Mouse (Mus musculus): ENCODE results near the gene Rab31.

- TF ChIP-seq ZC3H11A (IDR thresholded peaks at IDR 0.05; ENCODE audit: borderline replicate concordance, low read depth, low read length) (no peak), MAFK (IDR thresholded peaks at IDR 0.05; ENCODE audit: insufficient read depth, low read depth, low read length) (no peak), HCFC1 (IDR thresholded peaks at IDR 0.05; ENCODE audit: borderline replicate concordance, insufficient read depth, low read length) (no peak), CHD2 (IDR thresholded peaks at IDR 0.05; ENCODE audit: low read depth, low read length) (no peak)
These were observed 23.6 kb downstream of the Rab31 start for GRCm38 (mm10) chr17:65748997-65749396.

All from ES-E14 (cell line).